Mouse (Mus musculus) cerebellum, postnatal 10 days (tissue): ENCODE measurements around the gene Neb.
A peak's percentile ranks its signal among the peaks of the same experiment; 100 is the strongest.
"Not testable (repeated sequence)": the region's sequence is repeated elsewhere in the genome, so short reads cannot be mapped to it uniquely, and the experiment has no call there.

ENCODE experiments used
- DNase-seq, 2 experiments: peaks; one replicate each; pipeline ENCODE4 v3.0.0; 2021; ENCODE audit warnings: mixed read lengths in 2 of 2

Neb gene

GRCm38 (mm10) chr2:52176537-52176936 is 201.7 kb downstream of the Neb start:
- peak; percentile 88 to 92 for DNase-seq

- peak; percentile 59 to 67 for DNase-seq
These were observed 203.3 kb downstream of the Neb start for GRCm38 (mm10) chr2:52174951-52175350.

GRCm38 (mm10) chr2:52169243-52170005 is 208.8 kb downstream of the Neb start:
- DNase-seq: no peak

- no peak for DNase-seq
These were observed 225.2 kb downstream of the Neb start for GRCm38 (mm10) chr2:52153064-52153463.

- DNase-seq: peak; percentile 46 to 47
These were observed 244.9 kb downstream of the Neb start for GRCm38 (mm10) chr2:52133351-52133750.

- not testable (repeated sequence) for DNase-seq
These were observed 246.9 kb downstream of the Neb start for GRCm38 (mm10) chr2:52131370-52131769.

GRCm38 (mm10) chr2:52114086-52114485 is 264.2 kb downstream of the Neb start:
- DNase-seq: no peak
